Mouse (Mus musculus) retina, postnatal 7 days (tissue): ENCODE results near the gene Foxp1.

Experiments
- DNase-seq: peaks from one replicate; pipeline ENCODE4 v3.0.0-alpha.2; 2012; ENCODE audit warnings: low read depth, low spot score

Foxp1 gene

GRCm38 (mm10) chr6:99485217-99485883, 37.2 kb downstream of the Foxp1 start:
- no peak for DNase-seq

- no peak for DNase-seq
These were observed 37.7 kb downstream of the Foxp1 start for GRCm38 (mm10) chr6:99484884-99485216.

- no peak for DNase-seq
These were observed 38.3 kb downstream of the Foxp1 start for GRCm38 (mm10) chr6:99484197-99484725.

GRCm38 (mm10) chr6:99483556-99483955, 39.0 kb downstream of the Foxp1 start:
- no peak for DNase-seq

- no peak for DNase-seq
These were observed 41.0 kb downstream of the Foxp1 start for GRCm38 (mm10) chr6:99481568-99481967.

- no peak for DNase-seq
These were observed 43.5 kb downstream of the Foxp1 start for GRCm38 (mm10) chr6:99478873-99479650.

GRCm38 (mm10) chr6:99475040-99475439, 47.5 kb downstream of the Foxp1 start:
- DNase-seq = no peak

- no peak for DNase-seq
These were observed 51.6 kb downstream of the Foxp1 start for GRCm38 (mm10) chr6:99470906-99471305.

- no peak for DNase-seq
These were observed 53.2 kb downstream of the Foxp1 start for GRCm38 (mm10) chr6:99469134-99469834.

GRCm38 (mm10) chr6:99467831-99468230, 54.7 kb downstream of the Foxp1 start:
- no peak for DNase-seq

GRCm38 (mm10) chr6:99467109-99467508, 55.4 kb downstream of the Foxp1 start:
- DNase-seq = no peak

- no peak for DNase-seq
These were observed 56.2 kb downstream of the Foxp1 start for GRCm38 (mm10) chr6:99466354-99466753.

GRCm38 (mm10) chr6:99464449-99464848, 58.1 kb downstream of the Foxp1 start:
- DNase-seq = no peak

- DNase-seq = no peak
These were observed 58.6 kb downstream of the Foxp1 start for GRCm38 (mm10) chr6:99463906-99464305.

- DNase-seq = no peak
These were observed 63.7 kb downstream of the Foxp1 start for GRCm38 (mm10) chr6:99458775-99459174.

GRCm38 (mm10) chr6:99453763-99454520, 68.6 kb downstream of the Foxp1 start:
- DNase-seq = no peak

GRCm38 (mm10) chr6:99452638-99453185, 69.8 kb downstream of the Foxp1 start:
- no peak for DNase-seq

- DNase-seq = no peak
These were observed 71.0 kb downstream of the Foxp1 start for GRCm38 (mm10) chr6:99451479-99451878.

- DNase-seq = no peak
These were observed 75.1 kb downstream of the Foxp1 start for GRCm38 (mm10) chr6:99447447-99447846.

GRCm38 (mm10) chr6:99446801-99447415, 75.6 kb downstream of the Foxp1 start:
- no peak for DNase-seq

GRCm38 (mm10) chr6:99443460-99443859, 79.1 kb downstream of the Foxp1 start:
- no peak for DNase-seq
